Mouse (Mus musculus) liver, embryonic 15.5 days (tissue): ENCODE results near the gene Lsm7. TPM values are rescaled to one million over a fixed set of nuclear protein-coding genes. Genes with fewer than 3 reads are reported as not detected.

Source experiments
- ATAC-seq: fragments of 200-750 bp; cut with Nextera tagmentation; 2 replicates; pipeline ENCODE4 v1.8.0; 2017; ENCODE audit warnings: moderate number of reproducible peaks, mild to moderate bottlenecking, moderate library complexity; ENCODE audit not compliant: insufficient read depth
- H3K27ac ChIP-seq: fragments of 300-500 bp; sonication (generic); replicated peaks from 2 replicates; pipeline ENCODE4 v1.5.1; 2015; ENCODE audit warnings: mild to moderate bottlenecking, inconsistent platforms
- H3K27me3 ChIP-seq: fragments of 300-500 bp; sonication (generic); 2 replicates; pipeline ENCODE4 v1.6.1; 2015; ENCODE audit warnings: mild to moderate bottlenecking, inconsistent platforms
- H3K36me3 ChIP-seq: fragments of 300-500 bp; sonication (generic); replicated peaks from 2 replicates; pipeline ENCODE4 v1.6.1; 2015; ENCODE audit warnings: moderate library complexity, mild to moderate bottlenecking, inconsistent platforms
- H3K4me1 ChIP-seq: fragments of 300-500 bp; sonication (generic); replicated peaks from 2 replicates; pipeline ENCODE4 v1.6.1; 2015; ENCODE audit warnings: inconsistent platforms
- H3K4me2 ChIP-seq: fragments of 300-500 bp; sonication (generic); 2 replicates; pipeline ENCODE4 v1.6.1; 2015; ENCODE audit warnings: moderate library complexity, mild to moderate bottlenecking, inconsistent platforms
- H3K4me3 ChIP-seq: fragments of 300-500 bp; sonication (generic); replicated peaks from 2 replicates; pipeline ENCODE4 v1.5.1; 2015; ENCODE audit warnings: mild to moderate bottlenecking, inconsistent platforms
- H3K9ac ChIP-seq: fragments of 300-500 bp; sonication (generic); 2 replicates; pipeline ENCODE4 v1.6.1; 2015; ENCODE audit warnings: moderate library complexity, mild to moderate bottlenecking, inconsistent platforms
- H3K9me3 ChIP-seq: fragments of 300-500 bp; sonication (generic); replicated peaks from 2 replicates; pipeline ENCODE4 v1.6.1; 2016; ENCODE audit warnings: inconsistent platforms
- WGBS: fragments of 180-500 bp; shearing (Covaris S2); methylation state at CpG from one replicate; pipeline ENCODE4 v1.1.7; 2015; ENCODE audit warnings: mixed read lengths; ENCODE audit not compliant: insufficient replicate concordance; 5-methylcytosine and 5-hydroxymethylcytosine counted together
- polyA plus RNA-seq: library from polyadenylated mRNA; unstranded; fragments of >200 nt; fragmentation: Nextera tagmentation; extraction: Ambion mirVana; gene quantifications from 2 replicates; pipeline ENCODE4 v1.2.1, GENCODE M21; 2015

The Lsm7 gene
- polyA plus RNA-seq, 1 experiment from 2014 or later, result 115 TPM

- Histone ChIP-seq H3K4me1 (peaks cover 23% of the 10 kb centered on the region), H3K27ac (no peak overlapping the region), H3K9ac (no peak overlapping the region), H3K9me3 (no peaks in the 10 kb centered on the region), H3K27me3 (no peaks in the 10 kb centered on the region), H3K36me3 (peaks cover 22% of the 10 kb centered on the region), H3K4me2 (no peak overlapping the region), H3K4me3 (no peak overlapping the region)
- 57% methylated on average over 41 of the region's 41 CpGs for whole genome bisulfite sequencing
- no peak for ATAC-seq
These were observed 43.0 kb upstream of the Lsm7 start for GRCm38 (mm10) chr10:80897861-80898510.

GRCm38 (mm10) chr10:80896581-80897485, 41.8 kb upstream of the Lsm7 start:
- Histone ChIP-seq H3K36me3 (peaks cover 21% of the 10 kb centered on the region), H3K9ac (no peak overlapping the region), H3K4me3 (no peak overlapping the region), H3K27me3 (peaks cover 4% of the 10 kb centered on the region; the same call in 1 of the 2 replicates), H3K9me3 (no peaks in the 10 kb centered on the region), H3K4me1 (peaks cover 23% of the 10 kb centered on the region), H3K4me2 (no peak overlapping the region), H3K27ac (no peak overlapping the region)
- 66% methylated on average over 24 of the region's 24 CpGs for WGBS
- no peak for ATAC-seq

GRCm38 (mm10) chr10:80895697-80896096, 40.7 kb upstream of the Lsm7 start:
- no peak overlapping the region for H3K9ac ChIP-seq
- peaks cover 21% of the 10 kb centered on the region for H3K36me3 ChIP-seq
- no peak for ATAC-seq
- H3K4me3 ChIP-seq, result no peak overlapping the region
- peaks cover 9% of the 10 kb centered on the region for H3K27me3 ChIP-seq
- 56% methylated on average over 6 of the region's 6 CpGs for WGBS
- peaks cover 18% of the 10 kb centered on the region for H3K4me1 ChIP-seq
- H3K27ac ChIP-seq, result no peak overlapping the region
- H3K4me2 ChIP-seq, result no peak overlapping the region
- H3K9me3 ChIP-seq, result no peaks in the 10 kb centered on the region

GRCm38 (mm10) chr10:80895100-80895499, 40.1 kb upstream of the Lsm7 start:
- Histone ChIP-seq H3K4me3 (no peak overlapping the region), H3K9ac (no peak overlapping the region), H3K27ac (no peak overlapping the region), H3K4me1 (peaks cover 16% of the 10 kb centered on the region), H3K27me3 (peaks cover 15% of the 10 kb centered on the region), H3K36me3 (peaks cover 21% of the 10 kb centered on the region), H3K4me2 (no peak overlapping the region), H3K9me3 (no peaks in the 10 kb centered on the region)
- no peak for ATAC-seq
- 81% methylated on average over 7 of the region's 7 CpGs for WGBS

GRCm38 (mm10) chr10:80887181-80887580, 32.2 kb upstream of the Lsm7 start:
- Histone ChIP-seq H3K9me3 (no peaks in the 10 kb centered on the region), H3K9ac (no peak overlapping the region), H3K27ac (no peak overlapping the region), H3K27me3 (peaks cover 52% of the 10 kb centered on the region), H3K36me3 (no peaks in the 10 kb centered on the region), H3K4me3 (no peak overlapping the region), H3K4me2 (no peak overlapping the region), H3K4me1 (no peaks in the 10 kb centered on the region)
- 43% methylated on average over 11 of the region's 11 CpGs for WGBS
- no peak for ATAC-seq

GRCm38 (mm10) chr10:80881301-80881700, 26.3 kb upstream of the Lsm7 start:
- H3K9ac ChIP-seq, result no peak overlapping the region
- no peaks in the 10 kb centered on the region for H3K36me3 ChIP-seq
- ATAC-seq, result no peak
- WGBS, result 20% methylated on average over 10 of the region's 10 CpGs
- H3K4me3 ChIP-seq, result no peak overlapping the region
- no peaks in the 10 kb centered on the region for H3K9me3 ChIP-seq
- 0 out of 2 replicates have a peak, but pooled peaks cover 9% of the 10 kb centered on the region for H3K27me3 ChIP-seq
- H3K4me1 ChIP-seq, result peaks cover 44% of the 10 kb centered on the region
- no peak overlapping the region for H3K27ac ChIP-seq
- no peak overlapping the region for H3K4me2 ChIP-seq

- H3K9me3 ChIP-seq, result no peaks in the 10 kb centered on the region
- H3K4me3 ChIP-seq, result no peak overlapping the region
- 0 out of 2 replicates have a peak, but pooled peaks cover 9% of the 10 kb centered on the region for H3K27me3 ChIP-seq
- peak overlapping the region; percentile 83 for H3K27ac ChIP-seq
- ATAC-seq, result no peak
- peaks cover 48% of the 10 kb centered on the region for H3K4me1 ChIP-seq
- H3K36me3 ChIP-seq, result no peaks in the 10 kb centered on the region
- H3K9ac ChIP-seq, result no peak overlapping the region
- WGBS, result 62% methylated on average over 2 of the region's 2 CpGs
- H3K4me2 ChIP-seq, result peak overlapping the region; percentile 51
These were observed 25.9 kb upstream of the Lsm7 start for GRCm38 (mm10) chr10:80880901-80881300.

- H3K27me3 ChIP-seq, result 0 out of 2 replicates have a peak, but pooled peaks cover 3% of the 10 kb centered on the region
- peak; percentile 93 for ATAC-seq
- H3K9ac ChIP-seq, result peak overlapping the region; percentile 23; the same call in 1 of the 2 replicates
- H3K4me3 ChIP-seq, result no peak overlapping the region; the same call in 1 of the 2 replicates
- H3K9me3 ChIP-seq, result no peaks in the 10 kb centered on the region
- 2% methylated on average over 5 of the region's 5 CpGs for WGBS
- peak overlapping the region; percentile 83 for H3K27ac ChIP-seq
- H3K36me3 ChIP-seq, result no peaks in the 10 kb centered on the region
- H3K4me1 ChIP-seq, result peaks cover 53% of the 10 kb centered on the region
- peak overlapping the region; percentile 51 for H3K4me2 ChIP-seq
These were observed 25.2 kb upstream of the Lsm7 start for GRCm38 (mm10) chr10:80880131-80880641.

- no peak overlapping the region for H3K4me3 ChIP-seq
These were observed 21.6 kb upstream of the Lsm7 start for GRCm38 (mm10) chr10:80876594-80876993.

GRCm38 (mm10) chr10:80876028-80876427, 21.0 kb upstream of the Lsm7 start:
- H3K27me3 ChIP-seq, result peaks cover 17% of the 10 kb centered on the region
- H3K36me3 ChIP-seq, result no peaks in the 10 kb centered on the region
- H3K9me3 ChIP-seq, result no peaks in the 10 kb centered on the region
- 0 out of 2 replicates have a peak overlapping the region, but pooled peaks have one; percentile 35 for H3K9ac ChIP-seq
- no peak overlapping the region for H3K4me3 ChIP-seq
- H3K4me2 ChIP-seq, result no peak overlapping the region
- ATAC-seq, result no peak
- peaks cover 64% of the 10 kb centered on the region for H3K4me1 ChIP-seq
- peak overlapping the region; percentile 68; the same call in 1 of the 2 replicates for H3K27ac ChIP-seq
- 23% methylated on average over 5 of the region's 5 CpGs for WGBS

More at GRCm38 (mm10) chr10:80876594-80876993, 21.6 kb upstream of the Lsm7 start:
- Histone ChIP-seq H3K27me3 (peaks cover 14% of the 10 kb centered on the region), H3K36me3 (no peaks in the 10 kb centered on the region), H3K9ac (0 out of 2 replicates have a peak overlapping the region, but pooled peaks have one; percentile 35), H3K4me1 (peaks cover 61% of the 10 kb centered on the region), H3K4me2 (no peak overlapping the region), H3K27ac (peak overlapping the region; percentile 68; the same call in 1 of the 2 replicates), H3K9me3 (no peaks in the 10 kb centered on the region)
- WGBS, result 32% methylated on average over 3 of the region's 3 CpGs
- ATAC-seq, result no peak

GRCm38 (mm10) chr10:80874035-80874434, 19.0 kb upstream of the Lsm7 start:
- Histone ChIP-seq H3K4me1 (peaks cover 44% of the 10 kb centered on the region), H3K4me2 (no peak overlapping the region), H3K4me3 (no peak overlapping the region), H3K27me3 (peaks cover 17% of the 10 kb centered on the region), H3K9ac (no peak overlapping the region), H3K36me3 (no peaks in the 10 kb centered on the region), H3K9me3 (no peaks in the 10 kb centered on the region), H3K27ac (no peak overlapping the region; the same call in 1 of the 2 replicates)
- ATAC-seq, result no peak
- 71% methylated on average over 9 of the region's 9 CpGs for WGBS
